Mouse (Mus musculus) gastrocnemius, postnatal 25 days (tissue): ENCODE measurements around the gene Nedd9. TPM values are rescaled to one million over a fixed set of nuclear protein-coding genes. Genes with fewer than 3 reads are reported as not detected.

ENCODE experiments used
- DNase-seq: peaks from one replicate; pipeline ENCODE4 v3.0.0; 2022
- total RNA-seq, 2 experiments: library from RNA; stranded (reverse); gene quantifications; 1 replicate in 1 of 2; 2 replicates in 1 of 2; pipeline ENCODE4 v1.2.3; 2021

The Nedd9 gene
- total RNA-seq, 2 experiments from 2014 or later: 4.5 to 9.4 TPM

DNA sequence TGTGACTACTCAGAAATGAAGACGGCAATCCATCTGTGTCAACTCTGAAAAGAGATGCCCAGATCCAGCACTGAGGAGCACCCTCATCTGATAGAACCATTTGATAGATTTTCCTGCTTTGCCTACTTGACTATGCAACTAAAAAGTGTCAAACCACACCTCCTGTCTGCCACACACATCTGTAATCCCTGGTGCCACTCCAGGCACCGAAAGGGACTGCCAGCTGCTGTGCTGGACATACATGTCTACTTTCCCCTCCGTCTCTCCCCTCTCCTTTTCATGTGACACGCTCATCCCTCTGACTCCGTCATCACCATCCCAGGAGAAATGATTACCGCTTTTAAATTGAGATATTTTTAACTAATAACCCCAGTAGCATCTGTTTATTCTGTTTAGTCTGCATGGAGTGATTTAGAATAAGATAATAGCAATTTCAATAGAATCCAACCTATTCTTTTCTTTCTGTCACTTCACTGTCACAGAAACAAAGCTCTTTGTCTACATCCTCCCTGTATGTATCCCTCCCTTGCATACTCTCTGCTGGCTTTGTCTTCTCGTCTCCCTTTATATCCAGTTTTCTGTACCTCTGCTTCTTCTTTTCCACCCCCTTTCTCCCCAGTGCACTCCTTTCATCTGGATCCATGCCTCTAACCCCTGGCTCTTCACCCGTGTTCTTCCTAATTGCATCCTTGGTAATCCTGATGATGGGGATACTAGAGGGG lies 5.0 kb upstream of the Nedd9 start:
- DNase-seq: no peak

GRCm38 (mm10) chr13:41491522-41491921 lies 4.4 kb upstream of the Nedd9 start:
- no peak for DNase-seq

DNA sequence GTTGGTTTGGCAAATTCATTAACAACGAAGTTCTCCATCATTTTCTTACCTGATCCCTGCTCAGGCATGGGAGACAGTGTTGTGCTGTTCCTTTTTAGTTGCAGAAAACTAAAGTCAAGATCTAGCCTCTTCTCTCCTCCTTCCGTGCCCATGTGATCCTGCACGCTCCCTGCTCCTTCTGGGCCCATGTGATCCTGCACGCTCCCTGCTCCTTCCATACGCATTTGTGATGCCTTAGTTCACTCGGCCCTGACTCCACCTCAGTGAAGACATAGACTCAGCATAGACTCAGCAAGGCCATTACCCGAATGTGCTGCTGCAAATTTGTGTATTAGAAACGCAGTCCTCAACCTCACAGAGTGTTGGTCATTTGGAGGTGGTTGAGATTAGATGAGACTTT lies 3.1 kb upstream of the Nedd9 start:
- DNase-seq: no peak

DNA sequence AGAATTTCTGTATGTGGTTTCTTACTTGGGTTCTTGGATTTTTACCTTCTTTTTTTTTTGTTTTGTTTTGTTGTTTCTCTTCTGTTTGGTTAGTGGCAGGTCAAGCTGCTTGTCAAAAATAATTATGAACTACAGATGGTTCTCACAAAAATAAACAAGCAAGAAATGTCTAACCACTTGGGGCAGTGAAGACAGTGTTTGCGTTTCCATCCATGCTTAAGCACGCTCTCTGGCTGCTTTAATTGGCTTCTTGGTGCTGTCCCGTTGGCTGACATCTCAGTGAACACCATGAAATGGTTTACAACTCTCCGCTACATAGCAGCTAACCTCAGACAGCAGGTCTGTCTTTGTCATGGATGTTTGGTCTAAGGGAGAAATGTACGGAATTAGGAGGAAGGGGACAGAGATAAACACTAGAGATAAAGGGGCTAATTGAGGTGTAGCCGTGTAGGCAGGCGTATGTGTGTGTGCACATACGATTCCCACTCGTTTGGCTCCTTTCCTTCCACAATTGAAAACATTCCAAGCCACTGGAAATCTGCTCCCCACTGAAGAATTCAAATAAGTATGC lies 2.6 kb upstream of the Nedd9 start:
- no peak for DNase-seq

- DNase-seq: no peak
These were observed 214 bp upstream of the Nedd9 start for GRCm38 (mm10) chr13:41487409-41487743.

GRCm38 (mm10) chr13:41483966-41484365 lies 3.2 kb downstream of the Nedd9 start:
- no peak for DNase-seq

- DNase-seq: no peak
These were observed 4.7 kb downstream of the Nedd9 start for GRCm38 (mm10) chr13:41482408-41483011.

DNA sequence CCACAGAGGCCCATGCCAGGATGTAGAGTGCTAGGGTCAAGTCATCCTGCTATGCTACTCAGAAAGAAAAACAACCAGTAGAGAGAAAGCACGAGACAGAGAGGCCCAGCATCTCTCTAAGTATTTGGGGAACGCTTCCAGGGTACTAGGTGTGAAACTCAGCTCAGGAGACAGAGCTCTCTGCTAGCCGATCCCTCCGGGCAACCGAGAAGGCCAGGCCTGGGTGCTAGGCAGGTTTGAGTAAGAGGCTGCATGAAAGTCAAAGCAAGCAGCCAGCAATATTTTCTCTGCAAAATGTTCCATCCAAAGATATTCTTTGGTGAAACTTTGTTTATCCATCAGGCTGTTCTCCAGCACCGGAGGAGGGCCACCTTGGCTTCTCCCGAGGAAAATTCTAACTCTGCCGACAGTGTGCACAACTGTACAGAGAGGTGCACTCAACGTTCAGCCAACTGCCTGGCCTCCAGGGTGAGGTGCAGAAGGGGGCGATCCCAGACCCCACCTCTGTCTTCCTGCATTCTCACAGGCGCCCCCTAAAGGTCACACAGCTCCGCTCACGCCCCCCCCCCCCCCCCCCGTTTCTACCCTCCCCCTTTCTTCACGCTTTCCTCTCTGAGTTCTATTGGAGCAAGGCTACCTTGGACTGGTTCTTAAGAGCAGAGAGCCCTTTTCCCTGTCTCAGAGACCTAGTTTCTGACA lies 7.3 kb downstream of the Nedd9 start:
- DNase-seq: no peak

DNA sequence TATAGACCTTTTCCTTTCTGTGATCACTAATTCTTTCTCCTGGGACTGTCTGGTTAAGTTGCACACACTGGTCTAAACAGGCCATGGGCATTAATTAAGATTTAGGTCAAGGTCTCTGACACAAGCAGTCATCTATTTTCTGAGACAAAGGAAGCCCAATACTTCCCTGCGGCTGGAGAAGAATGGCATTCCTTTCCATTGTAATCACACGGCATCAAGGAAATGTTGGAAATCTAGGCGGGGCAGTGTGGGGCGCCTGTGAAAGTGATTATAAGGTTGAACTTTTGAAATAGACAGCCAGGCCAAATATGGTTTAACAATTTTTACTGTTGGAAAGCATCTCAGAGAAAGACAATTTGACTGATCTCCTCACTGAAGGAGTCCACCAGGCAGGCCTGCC lies 10.9 kb downstream of the Nedd9 start:
- peak; percentile 41 for DNase-seq

- DNase-seq: no peak
These were observed 12.8 kb downstream of the Nedd9 start for GRCm38 (mm10) chr13:41474365-41474764.

GRCm38 (mm10) chr13:41473504-41473903 lies 13.7 kb downstream of the Nedd9 start:
- DNase-seq: no peak

DNA sequence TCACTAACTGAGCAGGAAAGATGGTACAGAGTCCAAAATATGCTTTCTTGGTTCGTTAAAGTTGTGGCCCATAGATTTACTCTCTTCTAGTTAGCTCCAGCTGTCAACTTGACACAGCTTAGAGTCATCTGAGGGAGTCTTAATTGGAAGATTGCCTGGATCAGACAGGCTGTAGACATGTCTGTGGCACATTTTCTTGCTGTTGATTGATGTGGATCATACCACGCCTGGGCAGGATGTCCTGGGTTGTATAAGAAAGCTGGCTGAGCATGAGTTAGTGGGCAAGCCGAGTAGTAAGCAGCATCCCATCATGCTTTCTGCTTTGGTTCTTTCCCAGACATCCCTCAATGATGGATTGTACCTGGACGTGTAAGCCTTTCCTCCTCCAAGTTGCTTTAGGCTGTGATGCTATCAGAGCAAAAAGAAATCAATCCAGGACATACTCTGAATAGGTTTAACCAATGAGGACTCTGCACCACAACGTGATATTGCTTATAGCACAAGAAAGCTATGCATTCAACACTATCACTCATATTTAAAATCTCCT lies 14.2 kb downstream of the Nedd9 start:
- no peak for DNase-seq

- no peak for DNase-seq
These were observed 18.9 kb downstream of the Nedd9 start for GRCm38 (mm10) chr13:41468277-41468676.

DNA sequence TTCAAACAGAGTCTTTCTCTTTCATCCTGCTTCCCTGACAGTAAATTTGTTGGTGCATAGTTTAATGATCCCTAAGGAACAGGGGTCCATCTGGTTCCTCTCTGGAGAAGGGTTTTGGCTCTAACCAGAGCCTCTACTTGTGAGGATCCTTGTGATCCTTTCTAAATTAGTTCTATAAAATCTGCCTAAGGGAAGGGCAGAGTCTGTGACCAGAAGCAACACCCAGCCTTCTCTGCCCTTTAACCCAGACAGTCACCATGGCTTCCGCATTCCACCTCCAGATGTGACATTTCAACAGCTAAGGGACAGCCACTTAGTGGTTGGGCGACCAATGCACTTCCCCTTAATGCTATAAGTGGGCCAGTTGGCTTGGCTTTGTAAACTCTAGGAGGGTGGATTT lies 20.1 kb downstream of the Nedd9 start:
- DNase-seq: peak; percentile 42

GRCm38 (mm10) chr13:41466616-41467015 lies 20.5 kb downstream of the Nedd9 start:
- no peak for DNase-seq

- peak; percentile 65 for DNase-seq
These were observed 21.0 kb downstream of the Nedd9 start for GRCm38 (mm10) chr13:41466191-41466590.

GRCm38 (mm10) chr13:41461418-41461817 lies 25.7 kb downstream of the Nedd9 start:
- no peak for DNase-seq

- no peak for DNase-seq
These were observed 27.4 kb downstream of the Nedd9 start for GRCm38 (mm10) chr13:41459683-41460286.

- no peak for DNase-seq
These were observed 28.5 kb downstream of the Nedd9 start for GRCm38 (mm10) chr13:41458709-41459108.

DNA sequence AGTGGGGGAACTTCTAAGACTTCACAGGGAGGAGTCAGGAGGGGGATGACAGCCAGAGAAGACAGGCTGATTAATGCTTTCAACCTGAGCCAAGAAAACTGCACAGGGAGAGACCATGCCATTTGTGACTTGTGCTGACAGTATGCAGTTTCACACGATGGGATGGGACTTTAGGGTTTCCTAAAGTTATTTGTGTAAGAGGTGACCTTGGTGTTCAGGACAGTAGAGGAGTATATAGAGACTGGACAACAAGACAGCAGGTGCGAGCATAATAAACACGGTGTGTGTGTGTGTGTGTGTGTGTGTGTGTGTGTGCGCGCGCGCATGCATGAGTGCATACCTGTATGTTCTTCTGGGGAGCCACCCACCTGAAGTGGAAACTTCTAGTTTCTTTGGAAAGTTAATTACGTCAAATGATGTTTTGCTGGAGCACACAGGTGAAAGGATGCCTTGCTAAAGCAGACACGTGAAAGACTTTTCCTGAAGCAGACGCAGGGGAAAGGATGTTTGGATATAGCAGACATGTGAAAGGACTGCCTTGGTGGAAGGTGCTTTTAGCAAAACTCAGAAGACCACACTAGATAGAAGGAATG lies 29.3 kb downstream of the Nedd9 start:
- no peak for DNase-seq

- no peak for DNase-seq
These were observed 29.9 kb downstream of the Nedd9 start for GRCm38 (mm10) chr13:41457030-41457797.
